Mouse (Mus musculus): Measurements from ENCODE around the gene Ndufb3. TPM values are rescaled to one million over a fixed set of nuclear protein-coding genes. Genes with fewer than 3 reads are reported as not detected.
"Not testable (repeated sequence)": the region's sequence is repeated elsewhere in the genome, so short reads cannot be mapped to it uniquely, and the experiment has no call there.

The Ndufb3 gene
- polyA plus RNA-seq, 1 experiment from 2014 or later = 157 TPM

DNA sequence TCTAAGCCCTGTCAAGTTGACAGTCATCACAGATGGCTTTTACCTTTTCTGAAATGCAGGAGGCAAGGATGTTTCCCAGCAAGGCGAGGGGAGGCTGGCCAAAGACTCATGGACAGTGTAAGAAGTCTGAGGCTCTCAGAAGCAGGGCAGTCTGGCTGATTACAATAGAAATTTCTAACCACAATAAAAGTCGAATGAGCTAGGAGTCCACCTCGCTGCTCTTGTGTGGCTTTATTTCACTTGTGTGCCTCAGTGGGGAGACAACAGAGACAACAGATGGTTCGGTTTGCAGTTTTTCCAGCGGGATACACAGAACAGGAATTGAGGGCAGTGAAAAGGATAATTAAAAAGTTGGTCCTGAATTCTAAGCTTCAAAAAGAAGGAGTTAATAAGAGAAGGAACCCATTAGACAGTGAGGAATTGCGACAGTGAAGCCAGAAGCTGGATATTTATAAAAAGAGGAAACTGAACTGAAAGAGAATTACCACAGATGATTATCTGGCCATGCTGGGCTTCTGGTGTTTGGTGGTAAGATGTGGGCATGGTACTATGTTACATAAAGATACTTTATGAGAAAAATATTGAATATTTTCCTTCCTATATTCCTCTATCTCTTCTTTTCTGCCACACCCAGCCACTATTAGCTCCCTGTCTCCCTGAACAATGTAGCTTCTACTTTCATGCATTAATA, 31.9 kb downstream of the Ndufb3 start:
- Histone ChIP-seq H3K27ac (no peak overlapping the region), H3K27me3 (no peaks in the 10 kb centered on the region), H3K4me2 (no peak overlapping the region), H3K4me3 (no peak overlapping the region), H3K36me3 (no peaks in the 10 kb centered on the region), H3K9me3 (no peaks in the 10 kb centered on the region), H3K4me1 (no peaks in the 10 kb centered on the region), H3K9ac (no peak overlapping the region)
- ATAC-seq (ENCODE audit: insufficient number of reproducible peaks, low FRiP score, low TSS enrichment, low read depth) = no peak
- 73% methylated on average over 6 of the region's 6 CpGs for WGBS

GRCm38 (mm10) chr1:58618766-58619165, 32.6 kb downstream of the Ndufb3 start:
- H3K9ac ChIP-seq = no peak overlapping the region
- no peaks in the 10 kb centered on the region for H3K27me3 ChIP-seq
- no peaks in the 10 kb centered on the region for H3K4me1 ChIP-seq
- H3K9me3 ChIP-seq = no peaks in the 10 kb centered on the region
- no peak overlapping the region for H3K27ac ChIP-seq
- 89% methylated on average over 2 of the region's 2 CpGs for WGBS
- H3K4me2 ChIP-seq = no peak overlapping the region
- H3K4me3 ChIP-seq = no peak overlapping the region
- no peak for ATAC-seq (ENCODE audit: insufficient number of reproducible peaks, low FRiP score, low TSS enrichment, low read depth)
- H3K36me3 ChIP-seq = no peaks in the 10 kb centered on the region

GRCm38 (mm10) chr1:58621251-58621650, 35.1 kb downstream of the Ndufb3 start:
- no peak for ATAC-seq (ENCODE audit: insufficient number of reproducible peaks, low FRiP score, low TSS enrichment, low read depth)
- 80% methylated on average over 3 of the region's 3 CpGs for WGBS

DNA sequence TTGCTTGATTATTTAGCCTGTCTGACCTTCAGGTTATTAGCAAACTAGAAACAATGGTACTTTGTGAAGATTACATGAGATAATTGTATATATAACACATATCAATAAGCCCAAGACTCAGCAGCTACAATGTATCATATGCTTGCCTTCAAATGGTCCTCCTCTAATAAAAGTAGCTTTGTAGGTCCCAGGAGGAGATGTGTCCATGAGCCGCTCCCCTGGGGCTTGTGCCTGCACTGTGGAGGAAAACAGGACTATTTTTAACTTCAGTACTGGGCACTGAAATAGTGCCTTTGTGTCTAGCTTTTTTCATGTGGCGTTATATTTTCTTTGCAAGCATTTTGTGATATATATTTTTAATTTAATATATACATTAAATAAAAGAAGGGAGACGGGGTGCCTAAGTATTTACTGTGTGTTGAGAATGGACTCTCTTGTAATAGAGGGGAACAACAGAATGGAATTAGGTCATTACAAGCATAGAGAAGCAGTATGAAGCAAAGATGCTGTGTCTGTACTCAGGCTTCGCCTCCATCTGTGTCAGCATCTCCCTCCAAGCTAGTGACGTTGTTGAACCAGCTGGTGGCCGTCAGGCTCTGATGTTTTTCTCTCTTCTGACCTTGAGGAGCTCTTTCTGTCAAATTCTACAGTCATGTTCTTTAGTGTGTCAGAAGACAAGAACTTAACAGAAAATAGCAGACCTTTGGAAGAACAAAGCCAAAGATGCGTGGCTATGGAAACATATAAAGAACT, 36.0 kb downstream of the Ndufb3 start:
- Histone ChIP-seq H3K4me3 (no peak overlapping the region), H3K27me3 (no peaks in the 10 kb centered on the region), H3K9me3 (no peaks in the 10 kb centered on the region), H3K36me3 (no peaks in the 10 kb centered on the region), H3K27ac (no peak overlapping the region), H3K9ac (no peak overlapping the region), H3K4me1 (no peaks in the 10 kb centered on the region), H3K4me2 (no peak overlapping the region)
- ATAC-seq (ENCODE audit: insufficient number of reproducible peaks, low FRiP score, low TSS enrichment, low read depth) = no peak
- WGBS = 64% methylated on average over 7 of the region's 7 CpGs

More at GRCm38 (mm10) chr1:58621251-58621650, 35.1 kb downstream of the Ndufb3 start:
- Histone ChIP-seq H3K4me3 (no peak overlapping the region), H3K27ac (no peak overlapping the region), H3K36me3 (no peaks in the 10 kb centered on the region), H3K27me3 (no peaks in the 10 kb centered on the region), H3K9me3 (no peaks in the 10 kb centered on the region), H3K4me2 (no peak overlapping the region), H3K4me1 (no peaks in the 10 kb centered on the region), H3K9ac (no peak overlapping the region)

GRCm38 (mm10) chr1:58628847-58629246, 42.7 kb downstream of the Ndufb3 start:
- ATAC-seq (ENCODE audit: insufficient number of reproducible peaks, low FRiP score, low TSS enrichment, low read depth); H3K9me3 ChIP-seq; H3K9ac ChIP-seq; H3K27ac ChIP-seq; H3K36me3 ChIP-seq; H3K4me3 ChIP-seq; H3K4me2 ChIP-seq; H3K27me3 ChIP-seq; H3K4me1 ChIP-seq: not testable (repeated sequence)
- WGBS = 80% methylated on average over 1 of the region's 2 CpGs

Other genes starting within 250 kb of the Ndufb3 start
- 306 and 334 TPM in 2 replicates for gene Bzw1, start 193.5 kb upstream of the Ndufb3 start, polyA plus RNA-seq (2015; fragmentation: Nextera tagmentation; extraction: Ambion mirVana)
- gene Clk1, start 162.3 kb upstream of the Ndufb3 start, polyA plus RNA-seq (2015; fragmentation: Nextera tagmentation; extraction: Ambion mirVana) = 207 and 212 TPM in 2 replicates
- gene Nif3l1, start 141.2 kb upstream of the Ndufb3 start, polyA plus RNA-seq (2015; fragmentation: Nextera tagmentation; extraction: Ambion mirVana) = 42.8 and 43.2 TPM in 2 replicates
- 46.3 and 53.3 TPM in 2 replicates for gene Ppil3, start 140.9 kb upstream of the Ndufb3 start, polyA plus RNA-seq (2015; fragmentation: Nextera tagmentation; extraction: Ambion mirVana)
- 23.7 and 27.2 TPM in 2 replicates for gene Orc2, start 81.3 kb upstream of the Ndufb3 start, polyA plus RNA-seq (2015; fragmentation: Nextera tagmentation; extraction: Ambion mirVana)
- gene Fam126b, start 61 bp upstream of the Ndufb3 start, polyA plus RNA-seq (2015; fragmentation: Nextera tagmentation; extraction: Ambion mirVana) = 6.1 and 7.4 TPM in 2 replicates
- 0.10 and 0.16 TPM in 2 replicates for gene Als2cr12, start 109.6 kb downstream of the Ndufb3 start, polyA plus RNA-seq (2015; fragmentation: Nextera tagmentation; extraction: Ambion mirVana)
- 40.5 and 41.2 TPM in 2 replicates for gene Cflar, start 125.1 kb downstream of the Ndufb3 start, polyA plus RNA-seq (2015; fragmentation: Nextera tagmentation; extraction: Ambion mirVana)
- 38.3 and 38.9 TPM in 2 replicates for gene Casp8, start 209.0 kb downstream of the Ndufb3 start, polyA plus RNA-seq (2015; fragmentation: Nextera tagmentation; extraction: Ambion mirVana)

Measured in limb, embryonic 15.5 days (tissue).